Mouse (Mus musculus) MEL (cell line): ENCODE measurements around the gene Hist1h3b. TPM values are rescaled to one million over a fixed set of nuclear protein-coding genes. Genes with fewer than 3 reads are reported as not detected.
A peak's percentile ranks its signal among the peaks of the same experiment; 100 is the strongest.

Source experiments
- DNase-seq: peaks from one replicate; pipeline ENCODE4 v3.0.0; 2011; ENCODE audit warnings: low read depth, low spot score
- H3K27ac ChIP-seq: 2 replicates; pipeline ENCODE4 v1.5.1; 2012; ENCODE audit warnings: low read depth, mild to moderate bottlenecking, control low read depth, low read length, moderate library complexity; ENCODE audit not compliant: control insufficient read depth
- H3K27me3 ChIP-seq, 2 experiments: fragments of 150-350 bp in 1 of 2; sonication (generic) in 1 of 2; 2 replicates each; pipeline ENCODE4 v1.6.1; 2012; ENCODE audit warnings: low read length in 2 of 2, mild to moderate bottlenecking in 2 of 2, improper control_type of control experiment in 1 of 2, moderate library complexity in 1 of 2; ENCODE audit not compliant: insufficient read depth in 2 of 2, control insufficient read depth in 1 of 2
- H3K36me3 ChIP-seq, 2 experiments: 2 replicates each; pipeline ENCODE4 v1.6.1; 2012 to 2014; ENCODE audit warnings: low read length in 2 of 2, improper control_type of control experiment in 1 of 2, inconsistent platforms in 1 of 2, mild to moderate bottlenecking in 1 of 2; ENCODE audit not compliant: insufficient read depth in 2 of 2, control insufficient read depth in 1 of 2
- H3K4me1 ChIP-seq, 2 experiments: fragments of 150-350 bp in 1 of 2; sonication (generic) in 1 of 2; 2 replicates each; pipeline ENCODE4 v1.6.1; 2012; ENCODE audit warnings: low read length in 2 of 2, improper control_type of control experiment in 1 of 2, mild to moderate bottlenecking in 1 of 2; ENCODE audit not compliant: insufficient read depth in 2 of 2, control insufficient read depth in 1 of 2
- H3K4me3 ChIP-seq, 2 experiments: fragments of 150-350 bp in 1 of 2; sonication (generic) in 1 of 2; 2 replicates each; pipeline ENCODE4 v1.5.1; 2012; ENCODE audit warnings: low read depth in 2 of 2, low read length in 2 of 2, mild to moderate bottlenecking in 2 of 2, moderate library complexity in 2 of 2, control low read depth in 1 of 2, improper control_type of control experiment in 1 of 2; ENCODE audit not compliant: control insufficient read depth in 1 of 2, insufficient read depth in 1 of 2
- H3K79me2 ChIP-seq: 2 replicates; pipeline ENCODE4 v1.6.1; 2012; ENCODE audit warnings: mild to moderate bottlenecking, low read length, moderate library complexity; ENCODE audit not compliant: control insufficient read depth, poor library complexity, insufficient read depth
- H3K9ac ChIP-seq: 2 replicates; pipeline ENCODE4 v1.6.1; 2012; ENCODE audit warnings: low read depth, mild to moderate bottlenecking, control low read depth, low read length, moderate library complexity; ENCODE audit not compliant: control insufficient read depth, poor library complexity, severe bottlenecking
- H3K9me3 ChIP-seq: fragments of 150-350 bp; sonication (generic); replicated peaks from 2 replicates; pipeline ENCODE4 v1.6.1; 2012; ENCODE audit warnings: mild to moderate bottlenecking, low read length, improper control_type of control experiment, moderate library complexity; ENCODE audit not compliant: insufficient read depth
- BHLHE40 ChIP-seq: IDR thresholded peaks from 2 replicates; pipeline ENCODE4 v1.6.1; 2012; ENCODE audit warnings: low read depth, mild to moderate bottlenecking, inconsistent platforms, low read length, improper control_type of control experiment, borderline replicate concordance
- CHD2 ChIP-seq: IDR thresholded peaks from 2 replicates; pipeline ENCODE4 v1.6.1; 2011; ENCODE audit warnings: low read length, improper control_type of control experiment
- CTCF ChIP-seq, 3 experiments: IDR thresholded peaks in 2 of 3; conservative IDR thresholded peaks in 1 of 3; 2 replicates each; pipeline ENCODE4 v1.5.1; 2011 to 2012; ENCODE audit warnings: low read length in 3 of 3, low read depth in 2 of 3, mild to moderate bottlenecking in 2 of 3, improper control_type of control experiment in 1 of 3, inconsistent platforms in 1 of 3, mixed read lengths in 1 of 3, moderate library complexity in 1 of 3; ENCODE audit not compliant: control insufficient read depth in 1 of 3, insufficient read depth in 1 of 3, poor library complexity in 1 of 3, severe bottlenecking in 1 of 3
- ELF1 ChIP-seq: IDR thresholded peaks from 2 replicates; pipeline ENCODE4 v1.6.1; 2014; ENCODE audit warnings: low read depth, mild to moderate bottlenecking, inconsistent platforms, low read length, improper control_type of control experiment, moderate library complexity
- EP300 ChIP-seq, 2 experiments: IDR thresholded peaks; 2 replicates each; pipeline ENCODE4 v1.6.1; 2011; ENCODE audit warnings: improper control_type of control experiment in 2 of 2, low read length in 2 of 2, low read depth in 1 of 2, mild to moderate bottlenecking in 1 of 2
- ETS1 ChIP-seq: IDR thresholded peaks from 2 replicates; pipeline ENCODE4 v1.6.1; 2012; ENCODE audit warnings: low read depth, mild to moderate bottlenecking, inconsistent platforms, low read length, improper control_type of control experiment, moderate library complexity
- GATA1 ChIP-seq: IDR thresholded peaks from 2 replicates; pipeline ENCODE4 v1.6.1; 2011; ENCODE audit warnings: low read depth, low read length, improper control_type of control experiment
- JUND ChIP-seq: IDR thresholded peaks from 2 replicates; pipeline ENCODE4 v1.6.1; 2011; ENCODE audit warnings: low read depth, mild to moderate bottlenecking, improper control_type of control experiment, low read length
- MAX ChIP-seq: IDR thresholded peaks from 2 replicates; pipeline ENCODE4 v1.6.1; 2011; ENCODE audit warnings: low read length, improper control_type of control experiment
- MAZ ChIP-seq: IDR thresholded peaks from 2 replicates; pipeline ENCODE4 v1.6.1; 2012; ENCODE audit warnings: low read depth, mild to moderate bottlenecking, inconsistent platforms, low read length, improper control_type of control experiment
- MEF2A ChIP-seq: IDR thresholded peaks from 2 replicates; pipeline ENCODE4 v1.6.1; 2014; ENCODE audit warnings: low read depth, mild to moderate bottlenecking, inconsistent platforms, low read length, improper control_type of control experiment; ENCODE audit not compliant: poor library complexity, insufficient replicate concordance, severe bottlenecking; ENCODE audit errors: extremely low read depth
- NELFE ChIP-seq: IDR thresholded peaks from 2 replicates; pipeline ENCODE4 v1.6.1; 2011; ENCODE audit warnings: low read depth, low read length, improper control_type of control experiment
- NRF1 ChIP-seq: IDR thresholded peaks from 2 replicates; pipeline ENCODE4 v1.6.1; 2014; ENCODE audit warnings: low read depth, mild to moderate bottlenecking, inconsistent platforms, low read length, improper control_type of control experiment, moderate library complexity; ENCODE audit not compliant: poor library complexity, insufficient read depth, severe bottlenecking
- POLR2A ChIP-seq, 2 experiments: IDR thresholded peaks; 2 replicates each; pipeline ENCODE4 v1.6.1; 2011 to 2012; ENCODE audit warnings: low read length in 2 of 2, mild to moderate bottlenecking in 2 of 2, control low read depth in 1 of 2, improper control_type of control experiment in 1 of 2, low read depth in 1 of 2, moderate library complexity in 1 of 2; ENCODE audit not compliant: control insufficient read depth in 1 of 2, insufficient read depth in 1 of 2, poor library complexity in 1 of 2
- POLR2AphosphoS2 ChIP-seq: IDR thresholded peaks from 2 replicates; pipeline ENCODE4 v1.6.1; 2011; ENCODE audit warnings: low read length, improper control_type of control experiment
- POLR2AphosphoS5 ChIP-seq: IDR thresholded peaks from 2 replicates; pipeline ENCODE4 v1.6.1; 2012; ENCODE audit warnings: low read depth, borderline replicate concordance, mild to moderate bottlenecking, inconsistent platforms, low read length, moderate library complexity, mixed read lengths
- RAD21 ChIP-seq: IDR thresholded peaks from 2 replicates; pipeline ENCODE4 v1.6.1; 2011; ENCODE audit warnings: mild to moderate bottlenecking, low read depth, low read length, improper control_type of control experiment
- SIN3A ChIP-seq: IDR thresholded peaks from 2 replicates; pipeline ENCODE4 v1.6.1; 2012; ENCODE audit warnings: low read length, improper control_type of control experiment, inconsistent platforms
- TAL1 ChIP-seq: IDR thresholded peaks from 2 replicates; pipeline ENCODE4 v1.6.1; 2012; ENCODE audit warnings: mild to moderate bottlenecking, inconsistent platforms, low read length, moderate library complexity, mixed read lengths
- TBP ChIP-seq: IDR thresholded peaks from 2 replicates; pipeline ENCODE4 v1.8.0; 2011; ENCODE audit warnings: low read depth, low read length, improper control_type of control experiment
- TCF12 ChIP-seq: IDR thresholded peaks from 2 replicates; pipeline ENCODE4 v1.6.1; 2014; ENCODE audit warnings: low read depth, mild to moderate bottlenecking, inconsistent platforms, low read length, improper control_type of control experiment, moderate library complexity
- USF1 ChIP-seq: IDR thresholded peaks from 2 replicates; pipeline ENCODE4 v1.6.1; 2014; ENCODE audit warnings: low read depth, mild to moderate bottlenecking, inconsistent platforms, low read length, improper control_type of control experiment, moderate library complexity
- ZC3H11A ChIP-seq: IDR thresholded peaks from 2 replicates; pipeline ENCODE4 v1.6.1; 2012; ENCODE audit warnings: low read depth, mild to moderate bottlenecking, inconsistent platforms, low read length, improper control_type of control experiment
- ZMIZ1 ChIP-seq: IDR thresholded peaks from 2 replicates; pipeline ENCODE4 v1.6.1; 2012; ENCODE audit warnings: low read depth, mild to moderate bottlenecking, inconsistent platforms, low read length, improper control_type of control experiment, moderate library complexity
- polyA plus RNA-seq, 2 experiments: library from polyadenylated mRNA; stranded (reverse) in 1 of 2; unstranded in 1 of 2; fragments of >175 nt in 1 of 2; fragments of >200 nt in 1 of 2; gene quantifications; 2 replicates each; pipeline versions ENCODE4 v1.2.1 to v1.2.4; 2012; ENCODE audit warnings: low replicate concordance in 2 of 2, low read depth in 1 of 2; ENCODE audit not compliant: insufficient read length in 2 of 2, insufficient read depth in 1 of 2, missing spikeins in 1 of 2
- total RNA-seq: library from RNA; depleted of rRNA; stranded (reverse); fragments of 300-350 nt; gene quantifications from 2 replicates; pipeline ENCODE4 v1.2.3, GENCODE M21; 2012

The Hist1h3b gene
- total and polyA plus RNA-seq, 3 experiments: 6.6 to 1,725 TPM; not detected in 1

DNA sequence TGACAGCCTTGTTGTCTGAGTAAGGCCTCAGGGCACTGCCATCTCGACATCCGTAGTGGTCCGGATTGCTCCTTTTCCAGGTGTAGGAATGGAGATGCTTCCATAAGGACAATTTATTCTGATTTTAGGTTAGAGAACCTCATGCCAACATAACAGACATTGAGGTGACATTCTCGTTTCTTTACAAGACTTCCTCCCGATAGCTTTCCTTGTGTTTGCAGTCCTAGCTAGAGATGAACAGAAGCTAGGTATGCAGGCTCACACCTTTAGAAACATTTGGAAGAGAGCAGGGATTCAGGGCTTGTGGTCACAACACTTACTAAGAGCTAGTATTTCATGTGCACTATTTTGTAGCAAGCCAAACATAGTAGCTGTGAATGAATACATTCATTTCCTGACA is 8.9 kb upstream of the Hist1h3b start:
- Histone ChIP-seq H3K9ac (peak overlapping the region; percentile 23; the same call in 1 of the 2 replicates), H3K36me3 (peaks cover 0 to 23% of the 10 kb centered on the region in 2 experiments; a peak in 2 of 4 replicates), H3K27ac (peak overlapping the region; percentile 26; the same call in 1 of the 2 replicates), H3K4me1 (0 out of 4 replicates have a peak, but pooled peaks cover 0 to 8% of the 10 kb centered on the region in 2 experiments), H3K79me2 (peaks cover 1% of the 10 kb centered on the region; the same call in 1 of the 2 replicates), H3K4me3 (no peak overlapping the region), H3K27me3 (no peaks in the 10 kb centered on the region), H3K9me3 (no peaks in the 10 kb centered on the region)
- DNase-seq: peak; percentile 41
- TF ChIP-seq RAD21: no peak
- TF ChIP-seq ETS1: no peak
- no peak for TF ChIP-seq TAL1
- no peak for TF ChIP-seq NRF1
- TF ChIP-seq JUND: no peak
- no peak for TF ChIP-seq POLR2AphosphoS2
- TF ChIP-seq MAX: no peak

GRCm38 (mm10) chr13:23743963-23744362 is 8.1 kb upstream of the Hist1h3b start:
- Histone ChIP-seq H3K27ac (peak overlapping the region; percentile 95), H3K4me3 (peak overlapping the region; percentile 0 to 42; a peak in 2 of 4 replicates), H3K27me3 (no peaks in the 10 kb centered on the region), H3K9me3 (no peaks in the 10 kb centered on the region), H3K4me1 (peaks cover 0 to 12% of the 10 kb centered on the region in 2 experiments; a peak in 1 of 4 replicates), H3K79me2 (peaks cover 1% of the 10 kb centered on the region; the same call in 1 of the 2 replicates), H3K36me3 (peaks cover 0 to 30% of the 10 kb centered on the region in 2 experiments; a peak in 2 of 4 replicates), H3K9ac (peak overlapping the region; percentile 84)
- peak; percentile 74 for DNase-seq
- TF ChIP-seq MAZ: no peak
- no peak for TF ChIP-seq CHD2
- TF ChIP-seq NELFE: no peak
- no peak for TF ChIP-seq ZMIZ1
- no peak for TF ChIP-seq ELF1
- no peak for TF ChIP-seq NRF1
- no peak for TF ChIP-seq GATA1
- TF ChIP-seq POLR2AphosphoS5: no peak
- TF ChIP-seq BHLHE40: no peak
- no peak for TF ChIP-seq USF1
- TF ChIP-seq SIN3A: no peak
- no peak for TF ChIP-seq ZC3H11A
- TF ChIP-seq CTCF (IDR thresholded peaks at IDR 0.05 in 2 of 3, conservative IDR thresholded peaks at IDR 0.05 in 1 of 3; ENCODE audit: control insufficient read depth in 1 of 3, insufficient read depth in 1 of 3, low read depth in 2 of 3, low read length in 3 of 3, poor library complexity in 1 of 3, severe bottlenecking in 1 of 3): no peak
- TF ChIP-seq EP300 (IDR thresholded peaks at IDR 0.05; ENCODE audit: low read depth in 1 of 2, low read length in 2 of 2): no peak
- no peak for TF ChIP-seq TAL1
- TF ChIP-seq TCF12: no peak
- no peak for TF ChIP-seq POLR2A (IDR thresholded peaks at IDR 0.05; ENCODE audit: control insufficient read depth in 1 of 2, insufficient read depth in 1 of 2, low read depth in 1 of 2, low read length in 2 of 2, poor library complexity in 1 of 2)
- TF ChIP-seq MEF2A: no peak
- TF ChIP-seq TBP: no peak
